Mouse (Mus musculus) left cerebral cortex, postnatal 10 days (tissue): Measurements from ENCODE around the gene Dstyk. TPM values are rescaled to one million over a fixed set of nuclear protein-coding genes. Genes with fewer than 3 reads are reported as not detected.
A peak's percentile ranks its signal among the peaks of the same experiment; 100 is the strongest.

ENCODE experiments used
- DNase-seq, 2 experiments: peaks; one replicate each; pipeline ENCODE4 v3.0.0; 2021 to 2022; ENCODE audit warnings: low spot score in 2 of 2, mixed read lengths in 1 of 2; ENCODE audit errors: extremely low spot score in 1 of 2
- intact Hi-C: fragments of 180-260 bp; cut with DNase I; formaldehyde crosslinking; loops from one replicate; pipeline ENCODE4 v1.15.1; 2025
- total RNA-seq, 2 experiments: library from RNA; stranded (reverse); gene quantifications; 2 replicates each; pipeline ENCODE4 v1.2.3; 2021

Gene Dstyk
- total RNA-seq, result 10 to 100 TPM; 27.2 to 28.4 TPM

GRCm38 (mm10) chr1:132417319-132418251 is at the start of gene Dstyk:
Gene Dstyk (plus strand): TSS chr1:132417555.
- peak; percentile 88 to 96 for DNase-seq
- intact Hi-C loops, result no loop called here

GRCm38 (mm10) chr1:132367692-132368506 is 49.5 kb upstream of the Dstyk start:
- intact Hi-C loops, result loop anchor here (5.0 to 10.0 kb wide), 2 partner anchors 59 to 107 kb away; partner anchors contain the start of gene Rbbp5
- peak; percentile 84 for DNase-seq

GRCm38 (mm10) chr1:132370681-132371173 is 46.6 kb upstream of the Dstyk start:
- intact Hi-C loops, result loop anchor here (10.0 kb wide), 1 partner anchor 224 kb away; no protein-coding TSS in a partner anchor
- no peak for DNase-seq

GRCm38 (mm10) chr1:132371298-132372081 is 45.9 kb upstream of the Dstyk start:
- intact Hi-C loops, result loop anchor here (10.0 kb wide), 1 partner anchor 223 kb away; no protein-coding TSS in a partner anchor
- DNase-seq, result no peak

GRCm38 (mm10) chr1:132372354-132372753 is 45.0 kb upstream of the Dstyk start:
- no peak for DNase-seq
- intact Hi-C loops, result loop anchor here (10.0 kb wide), 1 partner anchor 222 kb away; no protein-coding TSS in a partner anchor

DNA sequence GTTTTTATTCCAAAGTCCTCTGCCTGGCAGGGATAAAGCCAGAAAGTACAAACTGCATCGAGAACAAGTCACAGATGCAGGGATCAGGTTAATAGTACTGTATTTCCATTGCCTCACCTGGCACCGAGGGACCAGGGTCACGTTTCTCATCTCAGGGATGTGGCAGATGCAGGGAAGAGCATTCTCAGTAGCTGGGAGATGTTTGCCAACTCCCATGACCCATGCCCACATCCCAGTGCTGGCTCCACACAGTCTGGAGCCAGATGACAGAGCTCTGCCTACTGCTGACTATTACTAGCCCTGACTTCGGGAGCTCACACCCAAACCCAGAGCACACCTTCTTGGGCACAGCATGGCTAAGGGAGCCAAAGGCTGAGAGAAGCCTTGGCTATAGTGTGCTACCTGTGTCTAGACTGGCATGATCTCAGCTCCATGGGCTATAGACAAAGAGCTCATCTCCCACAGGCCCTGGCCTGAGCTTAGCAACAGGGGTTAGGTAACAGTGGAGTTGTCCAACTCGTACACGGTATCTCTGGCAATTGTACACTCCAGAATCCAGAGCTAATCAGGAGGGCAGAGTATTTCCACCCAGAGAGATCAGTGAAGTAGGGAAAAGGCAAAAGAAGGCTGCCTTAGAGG is 44.3 kb upstream of the Dstyk start:
- DNase-seq, result no peak
- intact Hi-C loops, result loop anchor here (10.0 kb wide), 1 partner anchor 222 kb away; no protein-coding TSS in a partner anchor

DNA sequence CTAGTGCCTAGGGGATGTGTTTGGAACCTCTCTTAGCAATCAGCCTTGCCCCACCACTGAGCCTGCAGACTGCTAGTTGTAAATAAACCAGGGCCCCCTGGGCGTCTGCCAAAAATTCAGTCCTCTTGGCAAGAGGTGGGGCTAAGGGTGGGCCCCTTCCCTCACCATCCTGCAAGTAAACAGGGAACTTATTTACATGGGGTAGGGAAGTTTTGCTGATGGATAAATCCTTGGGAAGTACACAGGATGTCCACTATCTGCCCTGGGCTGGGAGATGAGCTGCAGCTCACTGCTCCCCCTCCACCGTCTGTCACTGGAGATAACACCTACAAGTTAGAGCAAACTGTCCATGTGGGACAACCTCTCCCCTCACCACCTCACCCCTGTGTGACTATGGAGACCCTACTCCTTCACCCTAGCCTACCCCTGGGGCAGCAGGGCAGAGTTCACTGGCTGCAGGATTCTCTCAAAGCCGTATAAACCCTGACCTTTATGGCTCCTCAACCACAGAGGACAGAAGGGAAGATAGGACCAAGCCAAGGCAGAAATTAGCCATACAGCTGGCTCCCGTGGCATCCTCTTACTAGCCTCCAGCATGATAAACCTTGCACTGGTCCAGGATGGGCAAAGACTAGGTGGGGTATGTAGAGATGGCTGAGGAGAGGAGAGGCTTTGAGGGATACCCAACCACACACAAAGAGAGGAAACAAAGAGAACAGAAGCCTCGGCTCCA is 43.0 kb upstream of the Dstyk start:
- peak in 1 of 2 experiments; percentile 59 for DNase-seq
- intact Hi-C loops, result loop anchor here (10.0 kb wide), 1 partner anchor 220 kb away; no protein-coding TSS in a partner anchor

DNA sequence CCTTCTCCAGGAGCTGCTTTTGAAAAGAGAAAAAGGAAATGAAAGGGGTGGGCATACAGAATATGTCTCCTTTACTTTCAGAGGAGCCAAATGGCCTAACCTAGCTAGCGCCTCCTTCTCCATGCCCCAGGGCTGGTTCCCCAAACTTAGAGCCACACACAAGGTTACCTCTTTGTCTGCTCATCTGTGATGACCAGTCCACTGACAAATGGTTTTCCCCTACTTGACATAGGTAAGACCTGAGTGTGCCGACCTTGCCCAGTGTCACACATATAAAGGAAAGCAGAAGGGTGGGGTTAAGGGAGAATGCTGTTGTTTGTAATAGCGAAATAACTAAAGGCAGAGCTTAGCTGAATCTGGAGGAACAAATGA is 42.5 kb upstream of the Dstyk start:
- intact Hi-C loops, result loop anchor here (10.0 kb wide), 1 partner anchor 220 kb away; no protein-coding TSS in a partner anchor

GRCm38 (mm10) chr1:132375256-132375655 is 42.1 kb upstream of the Dstyk start:
- intact Hi-C loops, result loop anchor here (10.0 kb wide), 1 partner anchor 220 kb away; no protein-coding TSS in a partner anchor
- no peak for DNase-seq

More for the DNA sequence above, 42.5 kb upstream of the Dstyk start:
- DNase-seq, result no peak

GRCm38 (mm10) chr1:132376211-132377054 is 40.9 kb upstream of the Dstyk start:
- no peak for DNase-seq
- intact Hi-C loops, result loop anchor here (10.0 kb wide), 1 partner anchor 218 kb away; no protein-coding TSS in a partner anchor

- DNase-seq, result no peak
- intact Hi-C loops, result loop anchor here (10.0 kb wide), 1 partner anchor 218 kb away; no protein-coding TSS in a partner anchor
Observed at GRCm38 (mm10) chr1:132377055-132377365, 40.3 kb upstream of the Dstyk start.

DNA sequence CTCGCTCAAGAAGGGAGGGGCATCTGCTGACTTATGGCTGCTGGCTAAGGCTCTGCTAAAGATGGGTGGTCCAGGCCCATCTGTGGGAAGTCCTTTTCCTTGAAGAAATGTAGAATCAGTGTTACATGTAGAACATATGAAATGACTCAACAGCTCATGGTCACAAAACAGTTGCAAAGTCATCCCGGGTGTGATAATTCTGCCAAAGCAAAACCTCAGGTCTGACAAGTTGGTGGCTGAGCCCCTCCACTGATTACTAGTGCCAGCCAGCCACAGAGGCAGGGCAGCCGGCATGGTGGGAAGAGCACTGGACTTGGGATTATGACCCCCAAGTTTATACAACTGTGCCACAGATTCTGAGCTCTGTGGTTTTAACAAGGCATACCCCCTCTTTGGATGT is 39.5 kb upstream of the Dstyk start:
- intact Hi-C loops, result loop anchor here (10.0 kb wide), 1 partner anchor 217 kb away; no protein-coding TSS in a partner anchor
- DNase-seq, result no peak

DNA sequence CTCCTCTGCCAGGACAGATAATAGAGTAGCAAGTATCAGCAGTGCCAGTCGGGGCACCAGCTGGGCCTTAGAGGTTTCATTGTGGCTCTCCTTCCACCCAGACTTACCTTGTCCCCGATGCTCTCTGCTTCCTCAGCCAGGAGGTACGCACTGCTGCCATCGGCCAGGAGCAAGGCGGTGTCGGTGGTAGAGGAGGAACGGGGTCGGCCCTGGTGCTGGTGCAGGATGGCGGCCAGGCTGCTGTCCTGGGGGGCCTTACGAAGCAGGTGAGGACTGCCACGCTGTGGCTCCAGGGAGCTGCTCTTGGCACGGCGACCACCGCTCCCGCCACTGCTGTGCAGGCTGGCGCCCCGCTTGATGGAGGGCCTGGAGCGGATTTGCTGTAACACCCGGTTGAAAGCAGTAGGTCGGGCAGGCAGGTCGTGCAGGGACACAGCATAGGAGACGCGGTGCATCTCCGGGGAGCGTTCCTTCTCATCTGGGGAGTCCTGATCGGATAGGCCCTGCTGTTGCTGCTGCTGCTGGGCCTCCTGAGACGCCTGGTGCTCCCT is 36.7 kb upstream of the Dstyk start:
- no peak for DNase-seq
- intact Hi-C loops, result no loop called here

DNA sequence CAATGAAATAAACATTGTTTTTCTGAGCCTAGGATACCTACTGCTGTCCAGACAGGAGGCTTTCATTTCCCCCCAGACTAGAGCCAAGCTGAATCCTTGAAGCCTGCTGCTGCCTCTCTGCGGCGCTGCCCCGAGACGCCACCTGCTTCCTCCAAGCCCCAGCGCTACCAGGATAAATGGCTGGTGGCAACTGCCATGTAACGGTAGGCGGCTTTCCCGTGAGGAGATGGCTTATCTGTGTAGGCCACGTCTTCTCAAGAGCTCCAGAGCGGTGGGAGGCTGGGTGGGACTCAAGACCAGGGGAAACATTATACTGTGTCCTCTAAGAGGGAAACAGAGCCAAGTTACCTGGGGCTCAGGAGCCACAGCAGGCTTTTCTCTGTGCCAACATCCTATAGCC is 35.4 kb upstream of the Dstyk start:
- no peak for DNase-seq
- intact Hi-C loops, result no loop called here

GRCm38 (mm10) chr1:132384001-132384554 is 33.3 kb upstream of the Dstyk start:
- no peak for DNase-seq
- intact Hi-C loops, result no loop called here

GRCm38 (mm10) chr1:132385266-132385665 is 32.1 kb upstream of the Dstyk start:
- intact Hi-C loops, result no loop called here
- DNase-seq, result no peak
